Mouse (Mus musculus) C2C12 (cell line): Measurements from ENCODE around the gene Gpr108. TPM values are rescaled to one million over a fixed set of nuclear protein-coding genes. Genes with fewer than 3 reads are reported as not detected.

Experiments used
- H3K27me3 ChIP-seq: one replicate; pipeline ENCODE4 v1.6.1; 2011; ENCODE audit not compliant: control insufficient read depth, insufficient read depth, insufficient read length
- H3K36me3 ChIP-seq: one replicate; pipeline ENCODE4 v1.6.1; 2011; ENCODE audit not compliant: control insufficient read depth, insufficient read depth
- H3K4me3 ChIP-seq: one replicate; pipeline ENCODE4 v1.5.1; 2011; ENCODE audit warnings: mild to moderate bottlenecking, control low read depth; ENCODE audit not compliant: poor library complexity, insufficient read depth, severe bottlenecking
- H3K79me2 ChIP-seq: one replicate; pipeline ENCODE4 v1.6.1; 2011; ENCODE audit not compliant: control insufficient read depth, insufficient read depth
- H3K79me3 ChIP-seq: one replicate; pipeline ENCODE4 v1.6.1; 2011; ENCODE audit warnings: low read depth, control low read depth
- H3ac ChIP-seq: one replicate; pipeline ENCODE3; 2011; ENCODE audit warnings: low read depth; ENCODE audit not compliant: control insufficient read depth, insufficient read length
- CEBPB ChIP-seq: IDR thresholded peaks from one replicate; pipeline ENCODE4 v1.6.1; 2011; ENCODE audit warnings: low read depth, mild to moderate bottlenecking, control low read depth, moderate library complexity
- CTCF ChIP-seq: IDR thresholded peaks from one replicate; pipeline ENCODE4 v1.5.1; 2011; ENCODE audit not compliant: control insufficient read depth, insufficient read depth, insufficient read length
- FOSL1 ChIP-seq: IDR thresholded peaks from one replicate; pipeline ENCODE4 v1.8.0; 2011; ENCODE audit warnings: mild to moderate bottlenecking, low read length; ENCODE audit not compliant: poor library complexity, insufficient read depth, severe bottlenecking
- MAX ChIP-seq: IDR thresholded peaks from one replicate; pipeline ENCODE4 v1.6.1; 2011; ENCODE audit warnings: mild to moderate bottlenecking, control low read depth
- MYOD1 ChIP-seq: IDR thresholded peaks from one replicate; pipeline ENCODE4 v1.6.1; 2011; ENCODE audit warnings: low read depth; ENCODE audit not compliant: control insufficient read depth, insufficient read length
- MYOG ChIP-seq: IDR thresholded peaks from one replicate; pipeline ENCODE4 v1.6.1; 2011; ENCODE audit not compliant: control insufficient read depth, insufficient read length; ENCODE audit errors: extremely low read depth
- USF1 ChIP-seq: IDR thresholded peaks from one replicate; pipeline ENCODE4 v1.6.1; 2011; ENCODE audit warnings: low read depth, mild to moderate bottlenecking, control low read depth, moderate library complexity
- polyA plus RNA-seq: library from polyadenylated mRNA; unstranded; fragments of >200 nt; fragmentation: generic; extraction: Trizol; gene quantifications from one replicate; pipeline ENCODE4 v1.2.1, GENCODE M21; 2012; ENCODE audit warnings: missing spikeins

The Gpr108 gene
- polyA plus RNA-seq, 1 experiment, result 24.7 TPM

DNA sequence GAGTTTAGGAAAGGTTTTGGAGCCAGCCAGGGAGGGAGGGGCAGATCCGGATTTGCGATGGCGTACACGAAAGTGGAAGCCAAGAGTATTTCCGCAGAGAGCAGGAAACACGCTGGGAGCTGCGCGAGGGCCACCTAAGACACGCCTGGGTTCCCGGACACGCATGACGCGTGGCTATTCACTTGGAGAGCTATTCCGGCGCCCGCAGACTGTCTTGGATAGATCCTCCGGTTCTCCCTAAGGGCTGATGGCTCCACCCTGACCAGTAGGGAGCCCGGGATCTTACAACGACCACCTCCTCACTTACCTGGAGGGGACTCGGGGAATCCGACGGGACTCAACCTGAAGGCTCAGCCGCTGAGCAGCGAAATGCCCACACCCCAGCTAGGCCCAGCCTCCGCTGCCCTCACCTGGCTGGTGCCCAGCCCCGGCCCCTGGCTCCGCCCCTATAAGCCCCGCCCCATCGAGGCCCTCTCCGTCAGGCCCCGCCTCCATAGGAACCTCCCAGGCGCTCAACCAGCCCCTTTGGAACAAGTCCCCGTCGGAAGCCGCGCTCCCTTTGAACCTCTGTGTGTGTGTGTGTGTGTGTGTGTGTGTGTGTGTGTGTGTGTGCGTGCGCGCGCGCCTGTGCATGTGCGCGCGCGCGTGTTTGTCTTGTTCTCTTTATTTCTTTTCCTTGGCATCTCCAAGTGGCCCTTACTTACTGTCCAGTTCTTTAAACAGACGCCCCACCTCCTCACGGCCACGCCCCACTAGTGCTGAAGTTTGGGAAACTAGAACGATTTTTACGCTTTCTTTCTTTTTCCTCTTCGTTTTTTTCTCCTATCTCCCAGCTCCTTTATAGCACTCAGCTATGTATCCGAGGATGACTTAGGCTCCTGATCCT is 27.1 kb upstream of the Gpr108 start:
- TF ChIP-seq USF1 (no peak), CEBPB (no peak), CTCF (no peak), MYOD1 (no peak), FOSL1 (no peak), MAX (no peak), MYOG (no peak)
- Histone ChIP-seq H3K36me3 (no peaks in the 10 kb centered on the region), H3K4me3 (peak overlapping the region; percentile 56), H3K79me2 (no peaks in the 10 kb centered on the region), H3K79me3 (no peaks in the 10 kb centered on the region), H3K27me3 (peaks cover 22% of the 10 kb centered on the region), H3ac (peak overlapping the region; percentile 80)

DNA sequence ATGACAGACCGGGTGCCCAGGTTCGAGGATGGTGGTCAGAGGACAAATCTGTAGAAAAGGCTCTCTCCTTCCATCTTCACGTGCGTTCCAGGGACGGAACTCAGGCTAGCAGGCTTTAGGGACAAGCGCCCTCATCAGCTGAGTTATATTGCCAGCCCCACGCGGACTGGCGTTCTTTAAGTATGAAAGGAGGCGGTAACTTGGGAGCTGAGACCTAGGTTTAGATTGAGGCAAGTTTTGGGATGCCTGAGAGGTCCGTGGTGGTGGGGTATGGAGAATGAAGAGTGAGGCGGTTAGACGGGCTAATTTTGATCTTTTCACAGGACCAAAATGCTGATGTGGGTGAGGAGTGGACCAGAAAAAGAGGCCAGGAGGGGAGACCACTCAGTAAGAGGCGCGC is 26.4 kb upstream of the Gpr108 start:
- H3K79me3 ChIP-seq, result no peaks in the 10 kb centered on the region
- peak overlapping the region; percentile 56 for H3K4me3 ChIP-seq
- peak overlapping the region; percentile 8 for H3ac ChIP-seq
- H3K27me3 ChIP-seq, result peaks cover 16% of the 10 kb centered on the region
- no peaks in the 10 kb centered on the region for H3K79me2 ChIP-seq
- H3K36me3 ChIP-seq, result no peaks in the 10 kb centered on the region
- TF ChIP-seq MAX, result no peak

GRCm38 (mm10) chr17:57273846-57274245 is 25.6 kb upstream of the Gpr108 start:
- no peaks in the 10 kb centered on the region for H3K79me3 ChIP-seq
- no peaks in the 10 kb centered on the region for H3K36me3 ChIP-seq
- no peak overlapping the region for H3ac ChIP-seq
- peaks cover 7% of the 10 kb centered on the region for H3K27me3 ChIP-seq
- no peak overlapping the region for H3K4me3 ChIP-seq
- H3K79me2 ChIP-seq, result no peaks in the 10 kb centered on the region
- TF ChIP-seq MYOG (no peak), USF1 (no peak), FOSL1 (no peak), CEBPB (no peak), CTCF (no peak), MYOD1 (no peak), MAX (no peak)

DNA sequence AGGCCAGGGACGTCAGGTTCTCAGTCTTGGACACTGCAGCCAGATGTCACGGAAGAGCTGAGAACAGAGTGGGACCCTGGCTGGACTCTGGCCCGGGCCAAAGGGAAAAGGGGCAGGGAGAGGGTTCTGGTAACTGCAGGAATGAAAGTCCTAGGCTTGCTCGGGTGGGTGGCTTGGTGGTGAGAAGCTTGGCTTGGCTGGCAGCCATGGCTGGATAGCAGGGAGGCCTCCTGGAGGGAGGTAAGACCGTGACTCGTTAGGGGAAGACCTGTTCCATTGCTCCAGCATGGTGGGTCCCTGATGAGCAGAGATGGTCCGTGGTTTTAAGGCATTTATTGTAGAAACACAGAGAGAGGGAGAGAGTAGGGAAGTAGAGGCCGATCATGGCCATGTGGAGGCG is 23.1 kb upstream of the Gpr108 start:
- no peak overlapping the region for H3K4me3 ChIP-seq
- no peaks in the 10 kb centered on the region for H3K27me3 ChIP-seq
- no peaks in the 10 kb centered on the region for H3K79me3 ChIP-seq
- H3K79me2 ChIP-seq, result no peaks in the 10 kb centered on the region
- H3ac ChIP-seq, result no peak overlapping the region
- no peaks in the 10 kb centered on the region for H3K36me3 ChIP-seq
- TF ChIP-seq MYOG (no peak), CEBPB (no peak), MAX (no peak), FOSL1 (no peak), CTCF (no peak), MYOD1 (no peak), USF1 (no peak)

DNA sequence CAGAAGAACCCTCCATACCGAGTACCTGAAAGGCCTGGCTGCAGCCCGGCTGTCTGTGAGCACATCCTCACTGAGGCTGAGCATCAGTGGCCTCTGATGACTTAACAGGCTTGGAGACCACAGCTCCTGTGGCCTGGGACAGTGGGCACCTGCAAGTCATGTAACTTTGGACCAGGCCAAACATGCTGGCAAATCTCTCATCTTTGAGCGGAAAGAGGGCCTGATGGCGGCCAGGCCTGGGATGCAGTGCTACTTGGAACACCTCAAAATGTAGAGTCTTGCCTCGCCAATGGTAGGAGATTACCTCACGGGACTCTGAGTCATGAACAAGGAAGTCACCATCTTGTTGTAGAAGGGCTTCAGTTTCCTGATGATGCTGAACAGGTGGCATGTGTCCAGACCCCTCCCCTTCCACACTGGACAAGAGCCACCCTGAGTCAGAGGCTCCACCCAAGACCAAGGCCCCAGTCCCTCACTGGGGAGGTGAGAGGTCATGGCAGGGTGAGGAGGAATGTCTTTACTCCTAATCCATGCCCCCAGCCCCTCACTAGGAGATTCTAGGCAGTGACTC is 19.4 kb upstream of the Gpr108 start:
- TF ChIP-seq CTCF, result no peak
- TF ChIP-seq MYOD1, result peak; percentile 64
- no peak for TF ChIP-seq MYOG
- TF ChIP-seq USF1, result no peak
- TF ChIP-seq MAX, result no peak
- no peak for TF ChIP-seq FOSL1
- TF ChIP-seq CEBPB, result no peak
- H3K4me3 ChIP-seq, result no peak overlapping the region
- no peaks in the 10 kb centered on the region for H3K79me2 ChIP-seq
- no peaks in the 10 kb centered on the region for H3K79me3 ChIP-seq
- H3K36me3 ChIP-seq, result peaks cover 12% of the 10 kb centered on the region
- no peak overlapping the region for H3ac ChIP-seq
- H3K27me3 ChIP-seq, result no peaks in the 10 kb centered on the region
